Mouse (Mus musculus) E14TG2a.4 (cell line): Measurements from ENCODE around the gene Mcpt4.
"Not testable (repeated sequence)": the region's sequence is repeated elsewhere in the genome, so short reads cannot be mapped to it uniquely, and the experiment has no call there.

Experiments used
- CTCF ChIP-seq: conservative IDR thresholded peaks from 2 replicates; pipeline ENCODE4 v1.5.1; 2014; ENCODE audit warnings: low read length
- NANOG ChIP-seq: IDR thresholded peaks from 2 replicates; pipeline ENCODE4 v1.6.1; 2014; ENCODE audit warnings: borderline replicate concordance, low read length, mixed read lengths
- POU5F1 ChIP-seq: IDR thresholded peaks from 2 replicates; pipeline ENCODE4 v1.6.1; 2014; ENCODE audit warnings: low read length, borderline replicate concordance

GRCm38 (mm10) chr14:56017671-56018070 is 44.4 kb downstream of the Mcpt4 start, which contains the start of gene Mcpt1:
- TF ChIP-seq CTCF, NANOG, POU5F1: not testable (repeated sequence)
